Mouse (Mus musculus): ENCODE data around the gene Rps6kl1. TPM values are rescaled to one million over a fixed set of nuclear protein-coding genes. Genes with fewer than 3 reads are reported as not detected.

Gene Rps6kl1
- total and polyA plus RNA-seq, 3 experiments = 0.21 to 0.86 (median 0.36) TPM

GRCm38 (mm10) chr12:85159592-85159991 is 8.5 kb upstream of the Rps6kl1 start:
- no peak for DNase-seq (ENCODE audit: extremely low read depth)
- H3K9me3 ChIP-seq (replicated peaks; ENCODE audit: low read length) = peaks cover 6% of the 10 kb centered on the region
- TF ChIP-seq KAT2A (IDR thresholded peaks at IDR 0.05; ENCODE audit: insufficient replicate concordance, low read length) (no peak), RAD21 (IDR thresholded peaks at IDR 0.05; ENCODE audit: low read depth, low read length) (no peak), MAZ (IDR thresholded peaks at IDR 0.05; ENCODE audit: low read depth, low read length) (no peak), TBP (conservative IDR thresholded peaks at IDR 0.05; ENCODE audit: low read depth, low read length) (no peak), E2F4 (IDR thresholded peaks at IDR 0.05; ENCODE audit: insufficient replicate concordance, low read depth, low read length) (no peak), ETS1 (conservative IDR thresholded peaks at IDR 0.05; ENCODE audit: low read depth, low read length) (no peak), MAFK (IDR thresholded peaks at IDR 0.05; ENCODE audit: insufficient replicate concordance, low read length) (no peak), PAX5 (IDR thresholded peaks at IDR 0.05; ENCODE audit: low read length) (no peak), SIN3A (IDR thresholded peaks at IDR 0.05; ENCODE audit: low read length) (no peak), MEF2A (IDR thresholded peaks at IDR 0.05; ENCODE audit: borderline replicate concordance, low read depth, low read length) (no peak), IRF4 (IDR thresholded peaks at IDR 0.05; ENCODE audit: low read depth, low read length) (no peak)
- peaks cover 8% of the 10 kb centered on the region for H3K27me3 ChIP-seq (replicated peaks)
- dilution Hi-C loops (cut with MboI; ENCODE audit: extremely low pct_ligation_motif_present, extremely low pct_unique_long_range_greater_than_20kb, low sequenced_read_pairs) (no loop called here), in situ Hi-C loops (cut with MboI; ENCODE audit: low pct_ligation_motif_present, low pct_unique_long_range_greater_than_20kb, low sequenced_read_pairs) (loop anchor here (10.0 to 25.0 kb wide), 3 partner anchors 155 to 503 kb away; no protein-coding TSS in a partner anchor)
- no peaks in the 10 kb centered on the region for H3K36me3 ChIP-seq (replicated peaks in 1 of 2; ENCODE audit: control insufficient read depth in 1 of 2, insufficient read depth in 1 of 2, low read length in 1 of 2)
- peaks cover 0 to 6% of the 10 kb centered on the region in 2 experiments; a peak in 1 of 4 replicates for H3K4me1 ChIP-seq (ENCODE audit: control insufficient read depth in 1 of 2, insufficient read depth in 2 of 2)
- H3K79me2 ChIP-seq (replicated peaks; ENCODE audit: control insufficient read depth, extremely low read depth, insufficient read depth, poor library complexity, severe bottlenecking) = no peaks in the 10 kb centered on the region
- H3K4me3 ChIP-seq (replicated peaks in 1 of 3; ENCODE audit: low read depth in 2 of 3, low read length in 2 of 3, poor library complexity in 1 of 3) = no peak overlapping the region
- H3K9ac ChIP-seq (ENCODE audit: insufficient read depth, low read depth) = no peak overlapping the region
- H3K27ac ChIP-seq (ENCODE audit: insufficient read depth, low read depth) = no peak overlapping the region
- H3K4me2 ChIP-seq (ENCODE audit: insufficient read depth, low read depth, poor library complexity, severe bottlenecking) = no peak overlapping the region

- in situ Hi-C loops (cut with MboI; ENCODE audit: low pct_ligation_motif_present, low pct_unique_long_range_greater_than_20kb, low sequenced_read_pairs) (loop anchor here (10.0 to 25.0 kb wide), 3 partner anchors 156 to 504 kb away; no protein-coding TSS in a partner anchor), dilution Hi-C loops (cut with MboI; ENCODE audit: extremely low pct_ligation_motif_present, extremely low pct_unique_long_range_greater_than_20kb, low sequenced_read_pairs) (no loop called here)
- Histone ChIP-seq H3K4me3 (replicated peaks in 1 of 3; ENCODE audit: low read depth in 2 of 3, low read length in 2 of 3, poor library complexity in 1 of 3) (no peak overlapping the region), H3K27ac (ENCODE audit: insufficient read depth, low read depth) (no peak overlapping the region), H3K4me1 (ENCODE audit: control insufficient read depth in 1 of 2, insufficient read depth in 2 of 2) (peaks cover 0 to 1% of the 10 kb centered on the region in 2 experiments; a peak in 1 of 4 replicates), H3K9me3 (replicated peaks; ENCODE audit: low read length) (peaks cover 2% of the 10 kb centered on the region), H3K9ac (ENCODE audit: insufficient read depth, low read depth) (no peak overlapping the region), H3K36me3 (replicated peaks in 1 of 2; ENCODE audit: control insufficient read depth in 1 of 2, insufficient read depth in 1 of 2, low read length in 1 of 2) (no peaks in the 10 kb centered on the region), H3K27me3 (replicated peaks) (peaks cover 8% of the 10 kb centered on the region), H3K4me2 (ENCODE audit: insufficient read depth, low read depth, poor library complexity, severe bottlenecking) (no peak overlapping the region), H3K79me2 (replicated peaks; ENCODE audit: control insufficient read depth, extremely low read depth, insufficient read depth, poor library complexity, severe bottlenecking) (no peaks in the 10 kb centered on the region)
- TF ChIP-seq MAZ (IDR thresholded peaks at IDR 0.05; ENCODE audit: low read depth, low read length) = no peak
- no peak for TF ChIP-seq JUN (IDR thresholded peaks at IDR 0.05; ENCODE audit: insufficient read depth, low read depth, low read length)
- TF ChIP-seq NELFE (IDR thresholded peaks at IDR 0.05; ENCODE audit: low read depth, low read length) = no peak
- TF ChIP-seq MAFK (IDR thresholded peaks at IDR 0.05; ENCODE audit: insufficient replicate concordance, low read length) = no peak
- no peak for TF ChIP-seq USF2 (conservative IDR thresholded peaks at IDR 0.05; ENCODE audit: low read depth, low read length)
- no peak for TF ChIP-seq CHD1 (IDR thresholded peaks at IDR 0.05; ENCODE audit: low read depth, low read length)
- TF ChIP-seq TBP (conservative IDR thresholded peaks at IDR 0.05; ENCODE audit: low read depth, low read length) = no peak
- no peak for TF ChIP-seq TCF12 (IDR thresholded peaks at IDR 0.05; ENCODE audit: low read depth, low read length)
- TF ChIP-seq MEF2A (IDR thresholded peaks at IDR 0.05; ENCODE audit: borderline replicate concordance, low read depth, low read length) = no peak
- no peak for TF ChIP-seq CTCF (conservative IDR thresholded peaks at IDR 0.05 in 1 of 2, IDR thresholded peaks at IDR 0.05 in 1 of 2; ENCODE audit: low read depth in 2 of 2, low read length in 2 of 2)
- TF ChIP-seq UBTF (IDR thresholded peaks at IDR 0.05; ENCODE audit: low read depth, low read length) = no peak
- TF ChIP-seq EP300 (IDR thresholded peaks at IDR 0.05; ENCODE audit: low read length) = no peak
- no peak for TF ChIP-seq CHD2 (IDR thresholded peaks at IDR 0.05; ENCODE audit: low read length)
- TF ChIP-seq SMC3 (IDR thresholded peaks at IDR 0.05; ENCODE audit: low read depth, low read length) = no peak
- TF ChIP-seq MAX (IDR thresholded peaks at IDR 0.05; ENCODE audit: low read length) = no peak
- no peak for DNase-seq (ENCODE audit: extremely low read depth)
These were observed 7.7 kb upstream of the Rps6kl1 start for GRCm38 (mm10) chr12:85158801-85159200.
